Mouse (Mus musculus): ENCODE results near the gene Ncapg. TPM values are rescaled to one million over a fixed set of nuclear protein-coding genes. Genes with fewer than 3 reads are reported as not detected.

Gene Ncapg
- total and polyA plus RNA-seq, 2 experiments = 0.02 to 0.46 TPM

GRCm38 (mm10) chr5:45691678-45692077, 22.0 kb downstream of the Ncapg start:
- TF ChIP-seq POLR2A (IDR thresholded peaks at IDR 0.05; ENCODE audit: extremely low read depth, insufficient read depth, low read length) (no peak), CTCF (IDR thresholded peaks at IDR 0.05; ENCODE audit: low read depth, low read length) (no peak)
- Histone ChIP-seq H3K4me1 (ENCODE audit: control insufficient read depth, insufficient read depth, low read length) (no peaks in the 10 kb centered on the region), H3K36me3 (ENCODE audit: control insufficient read depth, insufficient read depth, low read length) (no peaks in the 10 kb centered on the region), H3K4me3 (ENCODE audit: insufficient read depth, low read depth, low read length) (no peak overlapping the region), H3K9ac (ENCODE audit: low read depth, low read length) (no peak overlapping the region), H3K79me2 (ENCODE audit: control insufficient read depth, insufficient read depth, low read length) (no peaks in the 10 kb centered on the region), H3K27me3 (ENCODE audit: control insufficient read depth, insufficient read depth, low read length) (no peaks in the 10 kb centered on the region), H3K27ac (replicated peaks; ENCODE audit: insufficient read depth, low read depth, low read length) (no peak overlapping the region)
- WGBS = 92% methylated on average over 6 of the region's 6 CpGs
- DNase-seq (ENCODE audit: extremely low read depth, low read depth, low spot score) = no peak

DNA sequence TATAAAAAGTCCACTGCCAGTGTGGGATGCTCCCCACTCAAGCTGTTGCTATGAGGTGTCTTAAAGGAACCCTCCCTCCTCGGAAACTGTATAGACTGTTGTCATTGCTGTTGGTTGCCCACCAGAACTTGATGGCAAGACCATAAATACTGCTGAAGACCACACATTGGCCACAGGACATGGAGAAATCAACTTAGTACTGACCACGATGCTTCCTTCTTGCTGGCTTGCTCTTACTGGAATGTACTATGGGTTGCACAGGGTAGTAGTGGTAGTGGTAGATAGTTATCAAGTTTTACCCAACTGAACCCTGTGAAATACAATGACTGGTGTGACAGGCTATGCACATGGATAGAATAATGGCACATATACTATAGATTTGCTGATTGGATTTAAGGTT, 37.1 kb downstream of the Ncapg start:
- H3K4me1 ChIP-seq (ENCODE audit: control insufficient read depth, insufficient read depth, low read length) = no peaks in the 10 kb centered on the region
- H3K36me3 ChIP-seq (ENCODE audit: control insufficient read depth, insufficient read depth, low read length) = no peaks in the 10 kb centered on the region; the same call in 1 of the 2 replicates
- no peak overlapping the region for H3K9ac ChIP-seq (ENCODE audit: low read depth, low read length)
- WGBS = 99% methylated on average over 2 of the region's 2 CpGs
- no peak overlapping the region for H3K4me3 ChIP-seq (ENCODE audit: insufficient read depth, low read depth, low read length)
- DNase-seq (ENCODE audit: extremely low read depth, low read depth, low spot score) = no peak
- H3K27ac ChIP-seq (replicated peaks; ENCODE audit: insufficient read depth, low read depth, low read length) = no peak overlapping the region
- no peaks in the 10 kb centered on the region for H3K79me2 ChIP-seq (ENCODE audit: control insufficient read depth, insufficient read depth, low read length)
- TF ChIP-seq CTCF (IDR thresholded peaks at IDR 0.05; ENCODE audit: low read depth, low read length) (no peak), POLR2A (IDR thresholded peaks at IDR 0.05; ENCODE audit: extremely low read depth, insufficient read depth, low read length) (no peak)
- no peaks in the 10 kb centered on the region for H3K27me3 ChIP-seq (ENCODE audit: control insufficient read depth, insufficient read depth, low read length)

DNA sequence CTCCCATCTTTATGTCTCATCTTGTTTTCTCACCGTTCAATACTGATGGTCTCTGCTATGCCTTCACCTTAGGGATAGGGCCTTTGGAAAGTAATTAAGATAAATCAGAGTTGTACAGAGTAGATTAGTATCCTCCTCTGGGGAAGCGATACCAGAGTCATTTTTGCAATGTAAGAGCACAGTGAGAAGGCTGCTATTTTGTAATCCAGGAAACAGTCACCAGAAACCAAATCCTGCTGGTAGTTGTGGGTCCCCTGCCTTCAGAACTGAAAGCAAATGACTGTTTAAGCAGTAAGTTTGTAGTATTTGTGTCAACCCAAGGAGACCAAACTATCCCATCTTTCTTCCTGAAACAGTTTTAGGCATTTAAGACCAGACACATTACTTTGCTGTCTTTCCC, 39.9 kb downstream of the Ncapg start:
- Histone ChIP-seq H3K4me1 (ENCODE audit: control insufficient read depth, insufficient read depth, low read length) (no peaks in the 10 kb centered on the region), H3K79me2 (ENCODE audit: control insufficient read depth, insufficient read depth, low read length) (no peaks in the 10 kb centered on the region), H3K27me3 (ENCODE audit: control insufficient read depth, insufficient read depth, low read length) (no peaks in the 10 kb centered on the region), H3K27ac (replicated peaks; ENCODE audit: insufficient read depth, low read depth, low read length) (no peak overlapping the region), H3K9ac (ENCODE audit: low read depth, low read length) (no peak overlapping the region), H3K4me3 (ENCODE audit: insufficient read depth, low read depth, low read length) (no peak overlapping the region), H3K36me3 (ENCODE audit: control insufficient read depth, insufficient read depth, low read length) (no peaks in the 10 kb centered on the region; the same call in 1 of the 2 replicates)
- no peak for TF ChIP-seq CTCF (IDR thresholded peaks at IDR 0.05; ENCODE audit: low read depth, low read length)
- TF ChIP-seq POLR2A (IDR thresholded peaks at IDR 0.05; ENCODE audit: extremely low read depth, insufficient read depth, low read length) = no peak
- 96% methylated on average over 2 of the region's 2 CpGs for WGBS
- no peak for DNase-seq (ENCODE audit: extremely low read depth, low read depth, low spot score)

DNA sequence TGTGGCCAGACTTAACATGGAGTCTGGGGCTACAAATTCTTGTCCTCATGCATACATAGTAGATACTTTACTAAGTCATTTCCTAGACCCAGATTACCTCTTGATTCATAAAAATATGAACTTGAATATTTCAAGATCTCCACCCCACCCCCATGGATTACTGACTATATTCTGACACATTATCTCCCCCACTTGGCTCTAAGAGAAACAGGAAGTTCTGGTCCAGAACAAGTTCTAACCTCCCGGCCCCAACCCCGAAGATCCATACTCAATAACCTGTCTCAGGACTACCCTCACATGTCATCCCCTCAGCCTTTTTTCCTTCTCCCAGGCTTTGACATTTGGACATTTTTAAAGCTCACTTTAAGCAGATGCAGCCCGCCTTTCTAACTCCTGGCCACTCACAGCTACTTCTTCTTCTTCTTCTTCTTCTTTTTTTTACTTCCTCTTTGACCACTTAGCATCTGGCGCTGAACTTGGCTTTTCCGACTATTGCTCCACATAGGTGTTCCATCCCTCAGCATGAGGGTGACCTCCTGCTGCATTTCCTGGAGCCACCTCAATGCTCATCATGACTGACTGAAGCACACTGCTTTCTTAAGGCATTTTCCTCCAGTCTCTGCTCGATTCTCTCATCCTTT, 49.2 kb downstream of the Ncapg start:
- DNase-seq (ENCODE audit: extremely low read depth, low read depth, low spot score) = no peak
- Histone ChIP-seq H3K27me3 (ENCODE audit: control insufficient read depth, insufficient read depth, low read length) (no peaks in the 10 kb centered on the region), H3K4me3 (ENCODE audit: insufficient read depth, low read depth, low read length) (no peak overlapping the region), H3K36me3 (ENCODE audit: control insufficient read depth, insufficient read depth, low read length) (no peaks in the 10 kb centered on the region; the same call in 1 of the 2 replicates), H3K4me1 (ENCODE audit: control insufficient read depth, insufficient read depth, low read length) (no peaks in the 10 kb centered on the region), H3K79me2 (ENCODE audit: control insufficient read depth, insufficient read depth, low read length) (no peaks in the 10 kb centered on the region), H3K27ac (replicated peaks; ENCODE audit: insufficient read depth, low read depth, low read length) (no peak overlapping the region), H3K9ac (ENCODE audit: low read depth, low read length) (no peak overlapping the region)
- TF ChIP-seq POLR2A (IDR thresholded peaks at IDR 0.05; ENCODE audit: extremely low read depth, insufficient read depth, low read length) (no peak), CTCF (IDR thresholded peaks at IDR 0.05; ENCODE audit: low read depth, low read length) (no peak)
- 86% methylated on average over 6 of the region's 6 CpGs for WGBS

DNA sequence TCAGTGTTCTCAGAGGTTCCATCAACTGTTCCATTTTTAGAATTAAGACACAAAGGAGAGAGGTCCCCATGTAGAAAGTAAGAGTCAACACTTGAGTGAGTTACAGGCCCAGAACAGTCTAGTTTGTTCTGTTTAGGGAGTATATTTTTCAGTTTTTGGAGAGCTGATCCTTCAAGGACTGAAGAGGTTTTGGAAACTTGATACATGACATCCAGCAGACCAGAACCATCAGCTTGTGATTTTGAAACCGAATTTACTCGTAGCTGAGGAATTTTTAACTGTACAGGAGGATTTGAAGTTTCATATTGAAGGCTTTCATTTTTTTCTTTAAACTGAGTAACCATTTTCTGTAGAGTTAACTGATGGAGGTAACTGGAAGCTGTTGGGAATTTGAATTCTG, 64.0 kb downstream of the Ncapg start:
- H3K27ac ChIP-seq (replicated peaks; ENCODE audit: insufficient read depth, low read depth, low read length) = no peak overlapping the region
- no peak overlapping the region for H3K9ac ChIP-seq (ENCODE audit: low read depth, low read length)
- H3K79me2 ChIP-seq (ENCODE audit: control insufficient read depth, insufficient read depth, low read length) = no peaks in the 10 kb centered on the region
- H3K4me3 ChIP-seq (ENCODE audit: insufficient read depth, low read depth, low read length) = no peak overlapping the region
- H3K4me1 ChIP-seq (ENCODE audit: control insufficient read depth, insufficient read depth, low read length) = no peaks in the 10 kb centered on the region
- no peaks in the 10 kb centered on the region for H3K27me3 ChIP-seq (ENCODE audit: control insufficient read depth, insufficient read depth, low read length)
- TF ChIP-seq CTCF (IDR thresholded peaks at IDR 0.05; ENCODE audit: low read depth, low read length) = no peak
- TF ChIP-seq POLR2A (IDR thresholded peaks at IDR 0.05; ENCODE audit: extremely low read depth, insufficient read depth, low read length) = no peak
- DNase-seq (ENCODE audit: extremely low read depth, low read depth, low spot score) = no peak
- WGBS = 94% methylated on average over 2 of the region's 2 CpGs
- H3K36me3 ChIP-seq (ENCODE audit: control insufficient read depth, insufficient read depth, low read length) = peaks cover 11% of the 10 kb centered on the region

DNA sequence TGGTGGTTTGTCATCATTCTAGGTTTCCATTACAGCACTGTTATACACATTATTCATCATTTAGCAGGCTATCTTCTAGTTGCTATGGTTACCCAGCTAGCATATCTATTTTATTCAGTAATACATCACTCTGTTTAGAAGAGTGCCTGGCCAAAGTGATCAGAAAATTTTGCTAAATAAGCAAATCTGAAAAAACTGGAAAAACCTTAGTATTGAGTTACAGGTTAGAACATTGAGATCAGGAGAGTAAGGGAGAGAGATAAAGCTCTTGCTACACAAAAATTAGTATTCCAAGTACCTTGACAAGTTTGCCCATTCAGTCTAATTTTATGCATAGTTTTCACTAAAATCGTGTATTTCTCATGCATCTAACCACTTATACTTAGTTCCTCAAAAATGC, 68.2 kb downstream of the Ncapg start:
- Histone ChIP-seq H3K36me3 (ENCODE audit: control insufficient read depth, insufficient read depth, low read length) (peaks cover 11% of the 10 kb centered on the region), H3K4me1 (ENCODE audit: control insufficient read depth, insufficient read depth, low read length) (no peaks in the 10 kb centered on the region), H3K27me3 (ENCODE audit: control insufficient read depth, insufficient read depth, low read length) (no peaks in the 10 kb centered on the region), H3K9ac (ENCODE audit: low read depth, low read length) (no peak overlapping the region), H3K79me2 (ENCODE audit: control insufficient read depth, insufficient read depth, low read length) (no peaks in the 10 kb centered on the region), H3K27ac (replicated peaks; ENCODE audit: insufficient read depth, low read depth, low read length) (no peak overlapping the region), H3K4me3 (ENCODE audit: insufficient read depth, low read depth, low read length) (no peak overlapping the region)
- TF ChIP-seq POLR2A (IDR thresholded peaks at IDR 0.05; ENCODE audit: extremely low read depth, insufficient read depth, low read length) = no peak
- no peak for TF ChIP-seq CTCF (IDR thresholded peaks at IDR 0.05; ENCODE audit: low read depth, low read length)
- WGBS = 95% methylated on average over 1 of the region's 1 CpGs
- no peak for DNase-seq (ENCODE audit: extremely low read depth, low read depth, low spot score)

Other genes starting within 250 kb of the Ncapg start
- 640 and 691 TPM in 2 replicates for gene Qdpr, start 219.7 kb upstream of the Ncapg start, total RNA-seq (2014; rRNA removed)
- gene Qdpr, start 219.7 kb upstream of the Ncapg start, polyA plus RNA-seq (2012; rRNA removed) = 491 and 636 TPM in 2 replicates
- gene Clrn2, start 216.2 kb upstream of the Ncapg start, total RNA-seq (2014; rRNA removed) = not detected in 2 replicates
- gene Clrn2, start 216.2 kb upstream of the Ncapg start, polyA plus RNA-seq (2012; rRNA removed) = not detected in 2 replicates
- 300 and 328 TPM in 2 replicates for gene Lap3, start 176.5 kb upstream of the Ncapg start, total RNA-seq (2014; rRNA removed)
- 92.9 and 108 TPM in 2 replicates for gene Lap3, start 176.5 kb upstream of the Ncapg start, polyA plus RNA-seq (2012; rRNA removed)
- 27.2 and 39.1 TPM in 2 replicates for gene Med28, start 149.7 kb upstream of the Ncapg start, total RNA-seq (2014; rRNA removed)
- 43.3 and 44.8 TPM in 2 replicates for gene Med28, start 149.7 kb upstream of the Ncapg start, polyA plus RNA-seq (2012; rRNA removed)
- under 0.01 and 0.07 TPM in 2 replicates for gene Fam184b, start 30.3 kb upstream of the Ncapg start, total RNA-seq (2014; rRNA removed)
- gene Fam184b, start 30.3 kb upstream of the Ncapg start, polyA plus RNA-seq (2012; rRNA removed) = 0.06 TPM in 2 replicates
- gene Lcorl, start 187.7 kb downstream of the Ncapg start, total RNA-seq (2014; rRNA removed) = 11.5 TPM in 2 replicates
- gene Lcorl, start 187.7 kb downstream of the Ncapg start, polyA plus RNA-seq (2012; rRNA removed) = 1.7 and 4.3 TPM in 2 replicates

Data from liver, adult 2 months (tissue).